Mouse (Mus musculus) bone marrow, adult 2 months (tissue): ENCODE measurements around the gene Nrxn2. TPM values are rescaled to one million over a fixed set of nuclear protein-coding genes. Genes with fewer than 3 reads are reported as not detected.

ENCODE experiments used
- H3K27ac ChIP-seq: fragments of 200-500 bp; 2 replicates; pipeline ENCODE4 v1.5.1; 2012; ENCODE audit warnings: low read depth, mild to moderate bottlenecking, control low read depth, inconsistent platforms, low read length; ENCODE audit not compliant: control insufficient read depth, poor library complexity, insufficient read depth
- H3K4me1 ChIP-seq: fragments of 200-500 bp; 2 replicates; pipeline ENCODE4 v1.6.1; 2011; ENCODE audit warnings: low read length; ENCODE audit not compliant: control insufficient read depth, insufficient read depth
- H3K4me3 ChIP-seq: fragments of 200-500 bp; replicated peaks from 2 replicates; pipeline ENCODE3; 2011; ENCODE audit warnings: mild to moderate bottlenecking, low read depth, low read length, control low read depth; ENCODE audit not compliant: control insufficient read depth
- CTCF ChIP-seq: fragments of 200-500 bp; IDR thresholded peaks from 2 replicates; pipeline ENCODE4 v1.5.1; 2011; ENCODE audit warnings: low read length, control low read depth; ENCODE audit not compliant: control insufficient read depth, insufficient read depth
- POLR2A ChIP-seq: fragments of 200-500 bp; IDR thresholded peaks from 2 replicates; pipeline ENCODE4 v1.6.1; 2011; ENCODE audit warnings: low read depth, mild to moderate bottlenecking, control low read depth, low read length, borderline replicate concordance; ENCODE audit not compliant: control insufficient read depth
- WGBS: fragments of 180-500 bp; shearing (Covaris S2); methylation state at CpG from one replicate; pipeline ENCODE4 v1.1.7; 2018; 5-methylcytosine and 5-hydroxymethylcytosine counted together
- polyA plus RNA-seq: library from polyadenylated mRNA; stranded (reverse); fragments of >200 nt; gene quantifications from 2 replicates; pipeline ENCODE4 v1.2.4, GENCODE M21; 2011; ENCODE audit warnings: low replicate concordance; ENCODE audit not compliant: missing spikeins, insufficient read depth, insufficient read length

Nrxn2 gene
- polyA plus RNA-seq, 1 experiment: 8.8 TPM

- Histone ChIP-seq H3K4me3 (no peak overlapping the region), H3K27ac (no peak overlapping the region), H3K4me1 (no peaks in the 10 kb centered on the region)
- 22% methylated on average over 15 of the region's 15 CpGs for WGBS
- TF ChIP-seq CTCF (no peak), POLR2A (no peak)
Measured at GRCm38 (mm10) chr19:6513389-6514139, 95.0 kb downstream of the Nrxn2 start.

DNA sequence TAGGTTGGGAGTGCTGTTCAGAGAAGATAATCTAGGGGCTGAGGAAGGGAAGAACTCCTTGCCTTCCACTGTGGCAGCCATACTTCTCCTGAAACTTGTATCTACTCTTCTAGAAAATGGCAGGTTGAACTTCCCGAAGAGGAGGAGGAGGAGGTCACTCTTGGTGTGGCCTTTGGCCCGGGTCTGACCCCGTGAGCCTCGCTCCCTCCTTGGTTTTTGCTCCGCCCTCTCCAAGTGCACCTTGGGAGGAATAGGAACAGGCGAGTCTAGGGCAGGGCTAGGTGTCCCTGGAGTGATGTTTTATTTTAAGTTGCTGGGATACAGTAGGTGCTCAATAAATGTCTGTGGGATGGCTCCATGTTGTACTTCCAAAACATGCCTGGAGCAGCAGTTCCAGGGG is 96.4 kb downstream of the Nrxn2 start:
- 62% methylated on average over 6 of the region's 6 CpGs for WGBS
- TF ChIP-seq CTCF: no peak
- no peak for TF ChIP-seq POLR2A
- no peak overlapping the region for H3K27ac ChIP-seq
- no peaks in the 10 kb centered on the region for H3K4me1 ChIP-seq
- H3K4me3 ChIP-seq: no peak overlapping the region

GRCm38 (mm10) chr19:6515448-6515847 is 96.9 kb downstream of the Nrxn2 start:
- Histone ChIP-seq H3K4me1 (no peaks in the 10 kb centered on the region), H3K27ac (no peak overlapping the region), H3K4me3 (no peak overlapping the region)
- no peak for TF ChIP-seq POLR2A
- TF ChIP-seq CTCF: no peak
- WGBS: 31% methylated on average over 5 of the region's 5 CpGs

- Histone ChIP-seq H3K4me1 (no peaks in the 10 kb centered on the region), H3K4me3 (no peak overlapping the region), H3K27ac (no peak overlapping the region)
- TF ChIP-seq CTCF (no peak), POLR2A (no peak)
- WGBS: 77% methylated on average over 8 of the region's 8 CpGs
Measured at GRCm38 (mm10) chr19:6516153-6516552, 97.6 kb downstream of the Nrxn2 start.

- H3K4me3 ChIP-seq: no peak overlapping the region
- TF ChIP-seq POLR2A (no peak), CTCF (no peak)
- 74% methylated on average over 5 of the region's 5 CpGs for WGBS
- no peak overlapping the region for H3K27ac ChIP-seq
- no peaks in the 10 kb centered on the region for H3K4me1 ChIP-seq
Measured at GRCm38 (mm10) chr19:6518601-6519000, 100.1 kb downstream of the Nrxn2 start.

DNA sequence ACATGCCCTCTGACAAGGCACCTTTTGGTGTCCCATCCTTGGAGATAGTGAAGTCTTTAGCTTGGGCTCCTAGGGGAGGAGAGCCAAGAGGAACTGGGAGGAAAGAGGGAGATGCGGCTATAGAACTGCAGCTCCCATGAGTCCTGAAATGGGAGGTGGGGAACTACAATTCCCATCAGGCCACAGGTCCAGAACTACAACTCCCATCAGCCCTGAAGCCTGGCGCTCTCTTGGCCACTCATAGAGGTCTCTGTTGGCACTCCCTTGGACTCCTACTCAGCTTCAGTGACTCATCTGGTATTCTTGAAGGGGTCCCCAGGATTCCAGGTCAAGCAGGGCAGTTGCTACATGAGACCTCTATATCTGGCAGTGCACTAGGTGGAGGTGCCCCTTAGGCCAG is 101.0 kb downstream of the Nrxn2 start:
- Histone ChIP-seq H3K27ac (no peak overlapping the region), H3K4me3 (no peak overlapping the region), H3K4me1 (no peaks in the 10 kb centered on the region)
- WGBS: 86% methylated on average over 2 of the region's 2 CpGs
- TF ChIP-seq CTCF: no peak
- TF ChIP-seq POLR2A: no peak

DNA sequence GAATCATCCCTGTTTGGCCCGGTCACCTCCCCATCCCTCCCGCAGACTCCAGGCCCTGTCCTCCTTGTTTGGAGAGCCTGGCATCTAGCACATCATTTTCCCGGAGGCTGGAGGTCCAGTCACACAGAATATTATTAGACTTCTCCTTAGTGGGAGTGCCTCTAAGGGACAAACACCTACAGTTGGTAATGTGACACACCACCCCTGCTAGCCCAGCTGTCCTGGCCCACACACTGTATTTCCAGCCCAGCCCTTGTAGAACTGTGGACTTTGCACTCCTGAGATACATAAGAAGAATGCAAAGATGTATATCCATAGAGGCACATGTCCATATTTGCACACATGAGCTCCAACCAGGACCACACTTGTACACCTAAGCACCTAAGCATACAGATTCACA is 103.1 kb downstream of the Nrxn2 start:
- no peak for TF ChIP-seq POLR2A
- H3K4me1 ChIP-seq: no peaks in the 10 kb centered on the region
- no peak overlapping the region for H3K27ac ChIP-seq
- 86% methylated on average over 3 of the region's 3 CpGs for WGBS
- no peak overlapping the region for H3K4me3 ChIP-seq

DNA sequence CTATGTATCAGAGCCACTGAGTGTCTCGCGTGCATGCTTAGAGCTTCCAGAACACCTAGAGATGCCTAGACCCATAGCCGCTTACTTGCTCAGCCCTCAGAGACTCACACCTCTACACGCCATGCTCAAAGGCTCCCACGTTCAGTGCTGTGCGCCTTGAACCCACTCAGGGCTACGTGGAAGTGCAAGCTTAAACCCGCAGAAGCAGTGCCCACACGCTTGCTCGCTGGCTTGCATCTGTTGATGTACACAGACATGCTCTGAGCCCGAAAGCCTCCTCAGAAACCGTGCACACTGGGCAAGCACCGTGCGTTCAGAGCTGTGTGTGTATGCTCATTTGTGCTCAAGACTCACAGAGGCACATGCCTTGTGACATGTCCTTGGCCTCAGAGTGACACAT is 103.8 kb downstream of the Nrxn2 start:
- Histone ChIP-seq H3K4me1 (no peaks in the 10 kb centered on the region), H3K27ac (no peak overlapping the region), H3K4me3 (no peak overlapping the region)
- no peak for TF ChIP-seq CTCF
- TF ChIP-seq POLR2A: no peak
- WGBS: 87% methylated on average over 14 of the region's 14 CpGs

DNA sequence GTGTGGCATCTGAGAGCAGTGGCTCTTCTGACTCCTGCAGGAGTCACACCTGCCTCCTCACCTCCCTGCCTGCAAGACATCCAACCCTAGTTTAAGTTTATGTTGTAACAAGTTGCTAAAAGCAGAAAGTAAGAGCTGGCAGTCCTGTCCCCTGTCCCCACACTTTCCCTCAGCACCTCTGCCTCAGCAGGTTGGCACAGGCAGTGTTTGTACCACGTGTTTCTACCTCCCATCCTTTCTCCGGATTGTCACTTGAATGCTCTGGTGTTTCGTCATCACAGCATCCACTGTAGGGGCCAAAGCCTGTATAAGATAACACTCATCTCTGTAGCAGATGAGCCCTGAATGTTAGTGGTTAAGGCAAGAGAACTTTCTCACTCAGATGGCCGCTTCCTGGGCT is 106.5 kb downstream of the Nrxn2 start:
- TF ChIP-seq CTCF (no peak), POLR2A (no peak)
- 69% methylated on average over 4 of the region's 4 CpGs for WGBS

More for the DNA sequence above, 106.5 kb downstream of the Nrxn2 start:
- H3K4me3 ChIP-seq: no peak overlapping the region
- H3K4me1 ChIP-seq: no peaks in the 10 kb centered on the region
- H3K27ac ChIP-seq: no peak overlapping the region
